Mouse (Mus musculus) CH12.LX (cell line): ENCODE measurements at regions not wholly inside any gene's neighbourhood (a gene's known extent, or its start where the extent isn't known, plus 50 kb on each side); places are given as distances from the start of the nearest gene placed in this dataset.

ENCODE experiments used
- CTCF ChIP-seq, 2 experiments: IDR thresholded peaks in 1 of 2; conservative IDR thresholded peaks in 1 of 2; 2 replicates each; pipeline ENCODE4 v1.5.1; 2011 to 2012; ENCODE audit warnings: low read depth in 2 of 2, low read length in 2 of 2, improper control_type of control experiment in 1 of 2, inconsistent platforms in 1 of 2, mild to moderate bottlenecking in 1 of 2, moderate library complexity in 1 of 2
- MAX ChIP-seq: IDR thresholded peaks from 2 replicates; pipeline ENCODE4 v1.6.1; 2011; ENCODE audit warnings: low read length, improper control_type of control experiment

GRCm38 (mm10) chr12:7870004-7870403 is 107.4 kb upstream of the Apob start:
- TF ChIP-seq MAX (no peak), CTCF (conservative IDR thresholded peaks at IDR 0.05 in 1 of 2, IDR thresholded peaks at IDR 0.05 in 1 of 2; ENCODE audit: low read depth in 2 of 2, low read length in 2 of 2) (peak in 1 of 2 experiments; percentile 46; a peak in 2 of 4 replicates)
